Comparison of ENCODE assay signal across 8 mouse cellular contexts in genomic region chr1:160212703-160213669, GRCm38 (mm10). TPM values are rescaled to one million over a fixed set of nuclear protein-coding genes. Genes with fewer than 3 reads are reported as not detected.
DNase-seq lines count a peak whose midpoint lies in the region; ATAC-seq lines count a peak whose summit lies in the region.

TSS of gene Cacybp (minus strand) at chr1:160212875.

- peak within 1 kb of the TSS; percentile 99 for H3K27ac ChIP-seq in forebrain, embryonic 14.5 days (ENCODE audit: low read depth, low read length)
- peak within 1 kb of the TSS; percentile 99 for H3K27ac ChIP-seq in neural tube, embryonic 15.5 days (replicated peaks)

- H3K4me3 ChIP-seq in forebrain, embryonic 14.5 days (ENCODE audit: low read depth, low read length), result peak within 1 kb of the TSS; percentile 79
- peak within 1 kb of the TSS; percentile 84 for H3K4me3 ChIP-seq in neural tube, embryonic 15.5 days (replicated peaks)

- H3K9ac ChIP-seq in forebrain, embryonic 14.5 days (ENCODE audit: low read length), result peak within 1 kb of the TSS; percentile 90
- peak within 1 kb of the TSS; percentile 80 for H3K9ac ChIP-seq in neural tube, embryonic 15.5 days (replicated peaks)

- peak; percentile 97 for ATAC-seq in forebrain, embryonic 14.5 days
- ATAC-seq in neural tube, embryonic 15.5 days (ENCODE audit: low FRiP score), result peak; percentile 98

- DNase-seq in ES-CJ7 (ENCODE audit: low read depth, low spot score), result peak; percentile 100
- peak; percentile 100 for DNase-seq in cerebellum, adult 11 months
- peak; percentile 99 for DNase-seq in forebrain, embryonic 14.5 days (ENCODE audit: low spot score)
- peak; percentile 100 for DNase-seq in heart, postnatal 14 days
- peak; percentile 99 for DNase-seq in layer of hippocampus, adult 11-12 months (ENCODE audit: low spot score)
- peak; percentile 100 for DNase-seq in lung, adult 18-20 months
- DNase-seq in testis, postnatal 14 days (ENCODE audit: low spot score), result peak; percentile 100

- H3K9me3 ChIP-seq in forebrain, embryonic 14.5 days (replicated peaks; ENCODE audit: control insufficient read depth, low read length), result no peaks in the 10 kb centered on the region
- no peaks in the 10 kb centered on the region for H3K9me3 ChIP-seq in neural tube, embryonic 15.5 days (replicated peaks)

- H3K27me3 ChIP-seq in forebrain, embryonic 14.5 days (replicated peaks; ENCODE audit: control insufficient read depth, insufficient read depth, low read length), result no peaks in the 10 kb centered on the region
- H3K27me3 ChIP-seq in neural tube, embryonic 15.5 days (replicated peaks), result no peaks in the 10 kb centered on the region

- WGBS in forebrain, embryonic 14.5 days, result under 1% methylated on average over 76 of the region's 76 CpGs
- WGBS in neural tube, embryonic 15.5 days, result under 1% methylated on average over 76 of the region's 76 CpGs

- peak within 1 kb of the TSS; percentile 68 for H3K4me2 ChIP-seq in forebrain, embryonic 14.5 days (ENCODE audit: low read length)
- H3K4me2 ChIP-seq in neural tube, embryonic 15.5 days, result peak within 1 kb of the TSS; percentile 68

- intact Hi-C loops in heart, postnatal 14 days (cut with DNase I), result loop anchor here (1.0 to 10.0 kb wide), 2 partner anchors 18 to 822 kb away; partner anchors contain the start of genes Mrps14 and Zbtb37

- H3K4me1 ChIP-seq in forebrain, embryonic 14.5 days (ENCODE audit: control insufficient read depth, insufficient read depth, low read length), result peaks cover 22% of the 10 kb centered on the region
- peaks cover 28% of the 10 kb centered on the region for H3K4me1 ChIP-seq in neural tube, embryonic 15.5 days

- H3K36me3 ChIP-seq in forebrain, embryonic 14.5 days (ENCODE audit: control insufficient read depth, insufficient read depth, low read length), result peaks cover under 1% of the 10 kb centered on the region
- H3K36me3 ChIP-seq in neural tube, embryonic 15.5 days, result no peaks in the 10 kb centered on the region

RNA-seq across cellular contexts. Expression of gene Cacybp, which starts in this region (rescaled TPM):
- 325 and 340 TPM in 2 replicates for polyA plus RNA-seq in forebrain, embryonic 14.5 days (2014; fragmentation: Nextera tagmentation; extraction: Ambion mirVana)
- 10 to 100 TPM; 52.5 to 58.9 TPM for total RNA-seq in heart, postnatal 14 days (2021)
- polyA plus RNA-seq in neural tube, embryonic 15.5 days (2015; fragmentation: Nextera tagmentation; extraction: Ambion mirVana), result 278 and 279 TPM in 2 replicates

Comparison
In these comparisons a context has a peak if more than half of its experiments do, and no peak if none do; other contexts are left out.
1. Peak in every context shown above with its lines: DNase-seq, ATAC-seq, H3K4me3 ChIP-seq and H3K27ac ChIP-seq.